Mouse (Mus musculus): ENCODE measurements at regions not wholly inside any gene's neighbourhood (a gene's known extent, or its start where the extent isn't known, plus 50 kb on each side); places are given as distances from the start of the nearest gene placed in this dataset.
"Not testable (repeated sequence)": the region's sequence is repeated elsewhere in the genome, so short reads cannot be mapped to it uniquely, and the experiment has no call there.

- ATAC-seq (ENCODE audit: low FRiP score, low TSS enrichment) (no peak), DNase-seq (peak; percentile 10)
- 6% methylated on average over 3 of the region's 3 CpGs for whole genome bisulfite sequencing
- H3K27me3 ChIP-seq (ENCODE audit: control insufficient read depth, insufficient read depth, low read length) = no peaks in the 10 kb centered on the region
- no peaks in the 10 kb centered on the region for H3K4me1 ChIP-seq (ENCODE audit: control insufficient read depth, insufficient read depth, low read length)
- no peaks in the 10 kb centered on the region for H3K9me3 ChIP-seq (ENCODE audit: control insufficient read depth, low read length)
- H3K4me3 ChIP-seq (replicated peaks; ENCODE audit: low read depth, low read length) = no peak overlapping the region
- H3K27ac ChIP-seq (replicated peaks; ENCODE audit: low read depth, low read length) = no peak overlapping the region
- no peaks in the 10 kb centered on the region for H3K36me3 ChIP-seq (ENCODE audit: control insufficient read depth, insufficient read depth, low read length)
- H3K9ac ChIP-seq (replicated peaks; ENCODE audit: low read length) = no peak overlapping the region
- H3K4me2 ChIP-seq (ENCODE audit: low read length) = no peak overlapping the region
These were observed 224.3 kb upstream of the Cdh8 start for GRCm38 (mm10) chr8:99640543-99640942.

GRCm38 (mm10) chr8:99630958-99631357, 214.7 kb upstream of the Cdh8 start:
- H3K4me1 ChIP-seq (ENCODE audit: control insufficient read depth, insufficient read depth, low read length); H3K9me3 ChIP-seq (ENCODE audit: control insufficient read depth, low read length); DNase-seq; H3K27me3 ChIP-seq (ENCODE audit: control insufficient read depth, insufficient read depth, low read length); ATAC-seq (ENCODE audit: low FRiP score, low TSS enrichment); H3K36me3 ChIP-seq (ENCODE audit: control insufficient read depth, insufficient read depth, low read length); H3K9ac ChIP-seq (replicated peaks; ENCODE audit: low read length); H3K4me3 ChIP-seq (replicated peaks; ENCODE audit: low read depth, low read length); H3K27ac ChIP-seq (replicated peaks; ENCODE audit: low read depth, low read length); H3K4me2 ChIP-seq (ENCODE audit: low read length): not testable (repeated sequence)
- 93% methylated on average over 1 of the region's 1 CpGs for WGBS

- Histone ChIP-seq H3K4me2 (ENCODE audit: low read length) (no peak overlapping the region), H3K9ac (replicated peaks; ENCODE audit: low read length) (no peak overlapping the region), H3K27ac (replicated peaks; ENCODE audit: low read depth, low read length) (no peak overlapping the region), H3K36me3 (ENCODE audit: control insufficient read depth, insufficient read depth, low read length) (no peaks in the 10 kb centered on the region), H3K27me3 (ENCODE audit: control insufficient read depth, insufficient read depth, low read length) (no peaks in the 10 kb centered on the region), H3K9me3 (ENCODE audit: control insufficient read depth, low read length) (no peaks in the 10 kb centered on the region), H3K4me1 (ENCODE audit: control insufficient read depth, insufficient read depth, low read length) (no peaks in the 10 kb centered on the region), H3K4me3 (replicated peaks; ENCODE audit: low read depth, low read length) (no peak overlapping the region)
- ATAC-seq (ENCODE audit: low FRiP score, low TSS enrichment) (no peak), DNase-seq (no peak)
- WGBS = 63% methylated on average over 2 of the region's 2 CpGs
These were observed 205.4 kb upstream of the Cdh8 start for GRCm38 (mm10) chr8:99621626-99622025.

GRCm38 (mm10) chr8:99604327-99604726, 188.1 kb upstream of the Cdh8 start:
- not testable (repeated sequence) for H3K36me3 ChIP-seq (ENCODE audit: control insufficient read depth, insufficient read depth, low read length); ATAC-seq (ENCODE audit: low FRiP score, low TSS enrichment); H3K9ac ChIP-seq (replicated peaks; ENCODE audit: low read length); H3K4me2 ChIP-seq (ENCODE audit: low read length); H3K27ac ChIP-seq (replicated peaks; ENCODE audit: low read depth, low read length); H3K9me3 ChIP-seq (ENCODE audit: control insufficient read depth, low read length); H3K27me3 ChIP-seq (ENCODE audit: control insufficient read depth, insufficient read depth, low read length); H3K4me3 ChIP-seq (replicated peaks; ENCODE audit: low read depth, low read length); H3K4me1 ChIP-seq (ENCODE audit: control insufficient read depth, insufficient read depth, low read length)
- WGBS = 58% methylated on average over 2 of the region's 2 CpGs
- DNase-seq = peak; percentile 52

- DNase-seq (peak; percentile 28), ATAC-seq (ENCODE audit: low FRiP score, low TSS enrichment) (peak; percentile 57; the same call in 1 of the 2 replicates)
- 22% methylated on average over 2 of the region's 2 CpGs for WGBS
- Histone ChIP-seq H3K36me3 (ENCODE audit: control insufficient read depth, insufficient read depth, low read length) (no peaks in the 10 kb centered on the region), H3K9me3 (ENCODE audit: control insufficient read depth, low read length) (no peaks in the 10 kb centered on the region), H3K9ac (replicated peaks; ENCODE audit: low read length) (no peak overlapping the region), H3K27me3 (ENCODE audit: control insufficient read depth, insufficient read depth, low read length) (no peaks in the 10 kb centered on the region), H3K4me3 (replicated peaks; ENCODE audit: low read depth, low read length) (no peak overlapping the region), H3K4me1 (ENCODE audit: control insufficient read depth, insufficient read depth, low read length) (no peaks in the 10 kb centered on the region), H3K27ac (replicated peaks; ENCODE audit: low read depth, low read length) (no peak overlapping the region), H3K4me2 (ENCODE audit: low read length) (no peak overlapping the region)
These were observed 175.2 kb upstream of the Cdh8 start for GRCm38 (mm10) chr8:99591308-99592004.

GRCm38 (mm10) chr8:99544102-99544501, 127.8 kb upstream of the Cdh8 start:
- no peak for DNase-seq
- no peak overlapping the region for H3K4me3 ChIP-seq (replicated peaks; ENCODE audit: low read depth, low read length)
- H3K36me3 ChIP-seq (ENCODE audit: control insufficient read depth, insufficient read depth, low read length) = no peaks in the 10 kb centered on the region
- H3K4me1 ChIP-seq (ENCODE audit: control insufficient read depth, insufficient read depth, low read length) = no peaks in the 10 kb centered on the region
- H3K4me2 ChIP-seq (ENCODE audit: low read length) = no peak overlapping the region
- no peaks in the 10 kb centered on the region for H3K9me3 ChIP-seq (ENCODE audit: control insufficient read depth, low read length)
- no peak overlapping the region for H3K27ac ChIP-seq (replicated peaks; ENCODE audit: low read depth, low read length)
- ATAC-seq (ENCODE audit: low FRiP score, low TSS enrichment) = no peak
- no peak overlapping the region for H3K9ac ChIP-seq (replicated peaks; ENCODE audit: low read length)
- no peaks in the 10 kb centered on the region for H3K27me3 ChIP-seq (ENCODE audit: control insufficient read depth, insufficient read depth, low read length)
- WGBS = 90% methylated on average over 1 of the region's 1 CpGs

GRCm38 (mm10) chr8:99532686-99533415, 116.6 kb upstream of the Cdh8 start:
- no peaks in the 10 kb centered on the region for H3K27me3 ChIP-seq (ENCODE audit: control insufficient read depth, insufficient read depth, low read length)
- ATAC-seq (ENCODE audit: low FRiP score, low TSS enrichment) = no peak
- WGBS = 59% methylated on average over 8 of the region's 8 CpGs
- H3K4me3 ChIP-seq (replicated peaks; ENCODE audit: low read depth, low read length) = no peak overlapping the region
- H3K36me3 ChIP-seq (ENCODE audit: control insufficient read depth, insufficient read depth, low read length) = no peaks in the 10 kb centered on the region
- no peak overlapping the region for H3K27ac ChIP-seq (replicated peaks; ENCODE audit: low read depth, low read length)
- no peak overlapping the region for H3K4me2 ChIP-seq (ENCODE audit: low read length)
- no peaks in the 10 kb centered on the region for H3K9me3 ChIP-seq (ENCODE audit: control insufficient read depth, low read length)
- H3K9ac ChIP-seq (replicated peaks; ENCODE audit: low read length) = no peak overlapping the region
- H3K4me1 ChIP-seq (ENCODE audit: control insufficient read depth, insufficient read depth, low read length) = no peaks in the 10 kb centered on the region
- DNase-seq = no peak

GRCm38 (mm10) chr8:99502055-99502454, 85.8 kb upstream of the Cdh8 start:
- Histone ChIP-seq H3K4me2 (ENCODE audit: low read length) (no peak overlapping the region), H3K9ac (replicated peaks; ENCODE audit: low read length) (no peak overlapping the region), H3K4me1 (ENCODE audit: control insufficient read depth, insufficient read depth, low read length) (no peaks in the 10 kb centered on the region), H3K36me3 (ENCODE audit: control insufficient read depth, insufficient read depth, low read length) (no peaks in the 10 kb centered on the region), H3K4me3 (replicated peaks; ENCODE audit: low read depth, low read length) (no peak overlapping the region), H3K9me3 (ENCODE audit: control insufficient read depth, low read length) (no peaks in the 10 kb centered on the region), H3K27me3 (ENCODE audit: control insufficient read depth, insufficient read depth, low read length) (no peaks in the 10 kb centered on the region), H3K27ac (replicated peaks; ENCODE audit: low read depth, low read length) (no peak overlapping the region)
- DNase-seq (no peak), ATAC-seq (ENCODE audit: low FRiP score, low TSS enrichment) (no peak)
- WGBS = 91% methylated on average over 3 of the region's 3 CpGs
